Mouse (Mus musculus): ENCODE measurements around the gene Nefh.

- no peak for TF ChIP-seq POLR2A (IDR thresholded peaks at IDR 0.05; ENCODE audit: insufficient read depth, low read depth, low read length)
- TF ChIP-seq EP300 (IDR thresholded peaks at IDR 0.05; ENCODE audit: insufficient read depth, low read depth, low read length), result no peak
- TF ChIP-seq CTCF (IDR thresholded peaks at IDR 0.05), result no peak; the same call in 1 of the 2 replicates
Measured at GRCm38 (mm10) chr11:4946947-4947812, 684 bp downstream of the Nefh start.

All from heart, adult 2 months (tissue).